Mouse (Mus musculus) cerebellum, adult 9-10 months (tissue): ENCODE results near the gene Zdhhc19.
A peak's percentile ranks its signal among the peaks of the same experiment; 100 is the strongest.

Experiments used
- DNase-seq: peaks from one replicate; pipeline ENCODE4 v3.0.0; 2022

The Zdhhc19 gene

GRCm38 (mm10) chr16:32555588-32555987 is 59.5 kb downstream of the Zdhhc19 start:
- no peak for DNase-seq

GRCm38 (mm10) chr16:32559493-32559892 is 63.4 kb downstream of the Zdhhc19 start:
- no peak for DNase-seq

- DNase-seq: no peak
These were observed 67.2 kb downstream of the Zdhhc19 start for GRCm38 (mm10) chr16:32563056-32563793.

- no peak for DNase-seq
These were observed 71.2 kb downstream of the Zdhhc19 start for GRCm38 (mm10) chr16:32567282-32567681.

GRCm38 (mm10) chr16:32568401-32568800 is 72.3 kb downstream of the Zdhhc19 start:
- no peak for DNase-seq

- DNase-seq: no peak
These were observed 74.0 kb downstream of the Zdhhc19 start for GRCm38 (mm10) chr16:32570042-32570441.

GRCm38 (mm10) chr16:32572528-32572927 is 76.5 kb downstream of the Zdhhc19 start:
- DNase-seq: no peak

- DNase-seq: no peak
These were observed 90.4 kb downstream of the Zdhhc19 start for GRCm38 (mm10) chr16:32586482-32586881.

GRCm38 (mm10) chr16:32588568-32588967 is 92.5 kb downstream of the Zdhhc19 start:
- no peak for DNase-seq

GRCm38 (mm10) chr16:32591521-32591920 is 95.5 kb downstream of the Zdhhc19 start:
- DNase-seq: no peak

- no peak for DNase-seq
These were observed 97.3 kb downstream of the Zdhhc19 start for GRCm38 (mm10) chr16:32593283-32593805.

- no peak for DNase-seq
These were observed 97.9 kb downstream of the Zdhhc19 start for GRCm38 (mm10) chr16:32593916-32594315.

GRCm38 (mm10) chr16:32594701-32595100 is 98.6 kb downstream of the Zdhhc19 start:
- DNase-seq: no peak

- no peak for DNase-seq
These were observed 99.2 kb downstream of the Zdhhc19 start for GRCm38 (mm10) chr16:32595142-32595855.

- no peak for DNase-seq
These were observed 101.9 kb downstream of the Zdhhc19 start for GRCm38 (mm10) chr16:32597909-32598381.

- no peak for DNase-seq
These were observed 103.1 kb downstream of the Zdhhc19 start for GRCm38 (mm10) chr16:32599151-32599550.

- DNase-seq: no peak
These were observed 106.2 kb downstream of the Zdhhc19 start for GRCm38 (mm10) chr16:32602193-32602685.

- DNase-seq: peak; percentile 37
These were observed 111.7 kb downstream of the Zdhhc19 start for GRCm38 (mm10) chr16:32607562-32608343.

- DNase-seq: no peak
These were observed 112.3 kb downstream of the Zdhhc19 start for GRCm38 (mm10) chr16:32608344-32608711.

GRCm38 (mm10) chr16:32608712-32609400 is 112.8 kb downstream of the Zdhhc19 start, which contains the start of gene Tfrc:
TSS of gene Tfrc (plus strand) at chr16:32608920.
- peak; percentile 98 for DNase-seq

- no peak for DNase-seq
These were observed 113.3 kb downstream of the Zdhhc19 start for GRCm38 (mm10) chr16:32609401-32609779.
